Mouse (Mus musculus): ENCODE data around the gene Pde2a. TPM values are rescaled to one million over a fixed set of nuclear protein-coding genes. Genes with fewer than 3 reads are reported as not detected.

Pde2a gene
- 10.4 and 11.5 TPM in 2 replicates for polyA plus RNA-seq (2015; fragmentation: Nextera tagmentation; extraction: Ambion mirVana)

DNA sequence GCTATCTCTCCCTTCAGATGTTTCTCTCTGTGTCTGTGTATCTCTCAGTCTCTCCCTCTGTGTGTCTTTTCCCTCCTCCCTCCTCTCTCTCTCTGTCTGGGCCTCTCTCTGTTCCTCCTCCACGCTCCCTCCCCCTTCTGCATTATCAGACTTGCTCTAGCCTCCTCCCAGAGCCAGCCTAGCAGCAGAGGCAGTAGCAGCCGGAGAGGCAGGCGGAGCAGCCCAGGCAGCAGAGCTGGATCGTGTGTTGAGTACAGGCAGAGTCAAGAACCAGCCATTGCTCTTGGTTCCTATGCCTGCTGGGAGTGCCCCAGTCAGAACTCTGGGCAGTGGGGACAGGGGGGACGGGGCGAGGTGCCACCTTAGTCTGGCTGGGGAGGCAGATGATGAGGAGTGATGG lies at the start of gene Pde2a:
Gene Pde2a, plus strand, starts transcription at position 163 of the 400 bp plus-strand sequence.
- H3K27me3 ChIP-seq (replicated peaks): peaks cover 91% of the 10 kb centered on the region
- H3K9ac ChIP-seq: no peak within 1 kb of the TSS
- H3K9me3 ChIP-seq: no peaks in the 10 kb centered on the region
- no peak within 1 kb of the TSS for H3K4me3 ChIP-seq
- ATAC-seq (ENCODE audit: extremely low read depth, insufficient number of reproducible peaks, low FRiP score, low TSS enrichment): no peak
- no peak within 1 kb of the TSS for H3K27ac ChIP-seq (replicated peaks)
- no peak within 1 kb of the TSS for H3K4me2 ChIP-seq
- no peaks in the 10 kb centered on the region for H3K36me3 ChIP-seq
- H3K4me1 ChIP-seq: no peaks in the 10 kb centered on the region
- 16% methylated on average over 6 of the region's 6 CpGs for WGBS

DNA sequence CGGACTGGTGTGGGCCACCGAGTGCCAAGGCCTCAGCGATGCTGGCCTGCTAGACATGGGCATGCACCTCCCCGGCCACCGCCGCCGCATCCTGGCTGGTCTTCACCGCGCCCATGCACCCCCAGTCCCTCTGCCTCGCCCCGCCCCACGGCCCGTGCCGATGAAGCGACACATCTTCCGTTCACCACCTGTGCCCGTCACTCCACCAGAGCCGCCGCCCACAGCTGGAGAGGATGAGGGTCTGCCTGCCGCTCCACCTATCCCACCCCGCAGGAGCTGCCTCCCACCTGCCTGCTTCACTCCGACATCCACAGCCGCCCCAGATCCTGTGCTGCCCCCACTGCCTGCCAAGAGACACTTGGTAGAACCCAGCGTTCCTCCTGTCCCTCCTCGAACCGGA lies 48.4 kb upstream of the Pde2a start:
- Histone ChIP-seq H3K36me3 (no peaks in the 10 kb centered on the region), H3K9ac (no peak overlapping the region), H3K27me3 (replicated peaks) (peaks cover 13% of the 10 kb centered on the region; the same call in 1 of the 2 replicates), H3K4me3 (no peak overlapping the region), H3K9me3 (0 out of 2 replicates have a peak, but pooled peaks cover 4% of the 10 kb centered on the region), H3K4me1 (peaks cover 13% of the 10 kb centered on the region), H3K4me2 (no peak overlapping the region), H3K27ac (replicated peaks) (no peak overlapping the region)
- no peak for ATAC-seq (ENCODE audit: extremely low read depth, insufficient number of reproducible peaks, low FRiP score, low TSS enrichment)
- 74% methylated on average over 26 of the region's 26 CpGs for WGBS

DNA sequence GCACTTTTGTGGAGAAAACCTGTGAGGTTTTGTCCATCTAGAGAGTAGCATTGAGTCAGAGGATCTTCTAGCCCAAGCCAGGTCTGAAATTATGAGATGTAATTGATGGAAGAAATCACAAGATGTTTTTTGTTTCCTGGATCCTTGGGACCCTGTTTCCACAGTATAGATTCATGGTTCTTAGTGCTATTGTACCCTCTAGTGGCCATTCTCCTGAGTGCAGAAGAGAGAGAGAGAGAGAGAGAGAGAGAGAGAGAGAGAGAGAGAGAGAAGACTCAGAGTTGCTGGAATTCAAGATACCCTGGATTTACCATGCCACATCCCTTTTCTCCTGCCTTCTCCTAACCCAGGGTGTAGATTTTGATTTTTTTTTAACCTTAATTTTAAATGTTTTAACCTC lies 47.3 kb upstream of the Pde2a start:
- no peak overlapping the region for H3K27ac ChIP-seq (replicated peaks)
- H3K4me1 ChIP-seq: peaks cover 22% of the 10 kb centered on the region
- H3K36me3 ChIP-seq: no peaks in the 10 kb centered on the region
- no peak overlapping the region for H3K9ac ChIP-seq
- peaks cover 13% of the 10 kb centered on the region; the same call in 1 of the 2 replicates for H3K27me3 ChIP-seq (replicated peaks)
- no peak overlapping the region for H3K4me2 ChIP-seq
- H3K4me3 ChIP-seq: no peak overlapping the region
- 0 out of 2 replicates have a peak, but pooled peaks cover 4% of the 10 kb centered on the region for H3K9me3 ChIP-seq
- 0 out of 2 replicates have a peak, but pooled peaks have one; percentile 37 for ATAC-seq (ENCODE audit: extremely low read depth, insufficient number of reproducible peaks, low FRiP score, low TSS enrichment)

DNA sequence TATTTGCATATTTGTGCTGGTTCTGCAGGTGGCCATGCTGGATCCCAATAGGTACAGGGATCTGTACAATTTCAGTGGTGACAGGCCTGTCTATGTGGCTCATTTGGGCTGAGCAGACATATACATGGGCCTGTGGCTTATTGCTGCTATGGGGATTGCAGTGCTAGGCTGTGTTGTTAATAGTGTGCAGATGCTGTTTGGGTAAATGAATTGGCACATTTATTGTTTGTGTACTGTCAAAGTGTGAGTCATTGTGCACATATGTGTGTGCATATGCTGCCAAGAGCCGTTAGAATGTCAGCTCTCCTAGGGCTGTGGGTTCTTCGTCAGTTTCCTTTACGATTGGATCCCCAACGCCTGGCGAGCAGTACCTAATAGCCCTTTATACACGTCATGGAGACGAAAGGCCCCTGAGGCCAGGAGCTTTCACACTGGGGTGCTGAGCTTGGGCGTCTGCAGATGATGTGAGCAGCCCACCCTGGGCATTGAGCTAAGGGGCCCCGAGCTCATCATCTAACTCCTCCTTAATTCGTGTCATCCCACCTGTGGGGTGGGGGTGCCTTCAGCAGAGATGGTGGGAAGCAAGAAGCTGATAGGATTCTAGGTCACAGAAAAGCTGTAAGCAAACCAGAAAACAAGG lies 44.7 kb upstream of the Pde2a start:
- no peaks in the 10 kb centered on the region for H3K9me3 ChIP-seq
- no peak overlapping the region for H3K27ac ChIP-seq (replicated peaks)
- WGBS: 72% methylated on average over 10 of the region's 10 CpGs

DNA sequence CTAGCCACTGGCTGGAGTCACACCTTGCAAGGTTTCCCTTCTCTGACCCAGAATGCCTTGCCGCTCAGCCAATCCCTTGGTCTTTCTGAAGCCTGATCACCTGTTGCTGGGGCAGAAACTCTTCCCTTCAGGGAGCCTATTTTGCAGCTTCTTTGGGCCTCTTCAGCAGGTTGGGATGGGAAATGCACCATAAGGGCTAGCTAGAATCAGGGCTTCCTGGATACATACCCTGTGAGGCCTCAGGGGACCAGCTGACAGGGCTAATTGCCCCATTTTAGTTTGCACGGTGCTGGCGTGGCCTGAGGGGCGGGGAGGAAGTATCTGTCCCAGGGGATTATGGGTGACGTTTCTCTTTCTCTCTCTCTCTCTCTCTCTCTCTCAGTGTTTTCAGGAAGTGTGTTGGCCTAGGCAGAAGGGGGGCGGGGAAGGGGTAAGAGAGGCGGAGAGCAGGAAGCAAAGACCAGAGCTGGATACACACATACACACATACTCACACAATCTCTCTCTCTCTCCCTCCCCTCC lies 43.7 kb upstream of the Pde2a start:
- WGBS: 34% methylated on average over 6 of the region's 7 CpGs
- no peaks in the 10 kb centered on the region for H3K9me3 ChIP-seq
- ATAC-seq (ENCODE audit: extremely low read depth, insufficient number of reproducible peaks, low FRiP score, low TSS enrichment): 0 out of 2 replicates have a peak, but pooled peaks have one; percentile 29
- H3K27ac ChIP-seq (replicated peaks): peak overlapping the region; percentile 78
- peak overlapping the region; percentile 65 for H3K4me2 ChIP-seq
- H3K9ac ChIP-seq: peak overlapping the region; percentile 77
- H3K4me1 ChIP-seq: peaks cover 31% of the 10 kb centered on the region
- peaks cover 8% of the 10 kb centered on the region; the same call in 1 of the 2 replicates for H3K27me3 ChIP-seq (replicated peaks)
- no peaks in the 10 kb centered on the region for H3K36me3 ChIP-seq
- peak overlapping the region; percentile 40 for H3K4me3 ChIP-seq

More for the DNA sequence above, 44.7 kb upstream of the Pde2a start:
- Histone ChIP-seq H3K4me3 (no peak overlapping the region), H3K27me3 (replicated peaks) (peaks cover 13% of the 10 kb centered on the region; the same call in 1 of the 2 replicates), H3K9ac (no peak overlapping the region; the same call in 1 of the 2 replicates), H3K4me2 (no peak overlapping the region), H3K4me1 (peaks cover 31% of the 10 kb centered on the region), H3K36me3 (no peaks in the 10 kb centered on the region)
- no peak for ATAC-seq (ENCODE audit: extremely low read depth, insufficient number of reproducible peaks, low FRiP score, low TSS enrichment)

DNA sequence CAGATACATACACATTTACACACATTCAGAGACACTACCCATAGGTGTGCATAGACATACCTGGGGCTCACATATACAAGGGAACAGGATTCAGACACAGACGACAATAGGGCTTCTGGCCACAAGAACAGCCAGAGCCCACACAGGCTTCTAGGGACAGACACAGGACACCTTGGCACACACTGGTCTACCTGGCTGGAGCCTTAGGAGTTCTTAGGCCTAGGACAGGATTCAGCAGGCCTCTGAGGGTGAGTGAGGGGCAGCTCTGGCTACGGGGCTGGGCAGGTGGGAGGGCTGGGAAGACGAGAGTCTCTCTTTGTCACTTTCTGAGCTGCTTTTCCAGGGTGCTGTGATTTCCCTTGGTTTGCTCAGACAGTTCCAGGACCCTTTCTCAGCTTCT lies 43.2 kb upstream of the Pde2a start:
- peaks cover 3% of the 10 kb centered on the region; the same call in 1 of the 2 replicates for H3K27me3 ChIP-seq (replicated peaks)
- peak overlapping the region; percentile 40 for H3K4me3 ChIP-seq
- H3K4me2 ChIP-seq: peak overlapping the region; percentile 65
- H3K9me3 ChIP-seq: no peaks in the 10 kb centered on the region
- 54% methylated on average over 3 of the region's 3 CpGs for WGBS
- H3K27ac ChIP-seq (replicated peaks): peak overlapping the region; percentile 78
- H3K36me3 ChIP-seq: no peaks in the 10 kb centered on the region
- peaks cover 31% of the 10 kb centered on the region for H3K4me1 ChIP-seq
- ATAC-seq (ENCODE audit: extremely low read depth, insufficient number of reproducible peaks, low FRiP score, low TSS enrichment): no peak
- H3K9ac ChIP-seq: peak overlapping the region; percentile 77

DNA sequence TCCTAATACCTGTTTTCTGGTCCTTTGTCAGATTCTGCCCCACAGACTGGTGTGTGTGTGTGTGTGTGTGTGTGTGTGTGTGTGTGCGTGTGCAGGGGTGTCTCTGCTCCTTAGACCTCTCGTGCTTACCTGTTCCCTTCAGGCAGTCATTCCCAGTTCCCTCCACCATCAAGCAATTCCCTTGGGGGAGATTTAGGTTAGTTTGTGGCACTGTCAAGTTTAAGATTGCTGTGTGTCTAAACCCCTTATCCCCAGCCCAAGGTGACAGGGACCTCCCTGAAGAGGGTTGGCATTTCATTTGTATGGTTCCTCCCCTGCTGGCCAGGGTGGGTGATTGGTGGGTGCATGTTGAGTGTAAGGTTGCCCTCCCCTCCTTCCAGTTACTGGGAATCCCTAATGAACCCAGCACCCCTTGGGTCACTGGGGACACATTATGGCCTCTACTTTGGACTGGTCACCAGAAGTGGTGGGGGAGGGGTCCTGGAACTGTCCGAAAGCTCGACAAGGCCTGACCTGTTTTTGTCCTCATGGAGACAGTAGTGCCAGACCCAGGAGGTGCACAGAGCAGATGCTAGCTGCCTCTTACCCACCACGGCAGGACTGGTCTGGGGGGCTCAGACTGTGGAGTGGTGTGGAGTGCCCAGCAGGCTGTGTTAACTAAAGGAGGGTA lies 42.6 kb upstream of the Pde2a start:
- no peaks in the 10 kb centered on the region for H3K9me3 ChIP-seq
- H3K9ac ChIP-seq: peak overlapping the region; percentile 77
- peak overlapping the region; percentile 78 for H3K27ac ChIP-seq (replicated peaks)
- H3K36me3 ChIP-seq: no peaks in the 10 kb centered on the region
- H3K4me2 ChIP-seq: peak overlapping the region; percentile 65
- no peak for ATAC-seq (ENCODE audit: extremely low read depth, insufficient number of reproducible peaks, low FRiP score, low TSS enrichment)
- WGBS: 49% methylated on average over 5 of the region's 5 CpGs
- H3K4me1 ChIP-seq: peaks cover 33% of the 10 kb centered on the region
- H3K27me3 ChIP-seq (replicated peaks): no peaks in the 10 kb centered on the region
- H3K4me3 ChIP-seq: peak overlapping the region; percentile 40

DNA sequence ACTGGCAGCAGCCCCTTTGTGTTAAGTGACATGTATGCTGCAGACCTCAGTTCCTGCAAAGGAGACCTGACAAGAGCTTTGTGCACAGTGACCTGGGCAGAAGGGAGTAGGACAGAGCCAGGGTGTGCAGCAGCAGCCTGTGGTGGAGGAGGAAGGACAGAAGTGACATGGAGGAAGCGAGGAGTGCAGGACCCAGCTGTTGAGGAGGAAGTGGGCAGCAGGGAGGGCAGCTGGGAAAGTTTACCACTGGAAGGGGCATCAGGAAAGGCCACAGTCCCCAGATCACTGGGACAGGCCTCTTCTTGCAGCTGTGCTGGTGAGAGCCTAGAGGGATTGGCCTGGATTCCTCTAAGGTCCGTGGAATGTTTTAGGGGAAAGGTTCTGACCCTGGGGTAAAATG lies 41.8 kb upstream of the Pde2a start:
- Histone ChIP-seq H3K4me1 (peaks cover 41% of the 10 kb centered on the region), H3K27me3 (replicated peaks) (no peaks in the 10 kb centered on the region), H3K4me2 (peak overlapping the region; percentile 65), H3K36me3 (no peaks in the 10 kb centered on the region), H3K27ac (replicated peaks) (peak overlapping the region; percentile 78), H3K9ac (peak overlapping the region; percentile 77), H3K4me3 (no peak overlapping the region), H3K9me3 (no peaks in the 10 kb centered on the region)
- WGBS: 68% methylated on average over 2 of the region's 2 CpGs
- ATAC-seq (ENCODE audit: extremely low read depth, insufficient number of reproducible peaks, low FRiP score, low TSS enrichment): no peak

DNA sequence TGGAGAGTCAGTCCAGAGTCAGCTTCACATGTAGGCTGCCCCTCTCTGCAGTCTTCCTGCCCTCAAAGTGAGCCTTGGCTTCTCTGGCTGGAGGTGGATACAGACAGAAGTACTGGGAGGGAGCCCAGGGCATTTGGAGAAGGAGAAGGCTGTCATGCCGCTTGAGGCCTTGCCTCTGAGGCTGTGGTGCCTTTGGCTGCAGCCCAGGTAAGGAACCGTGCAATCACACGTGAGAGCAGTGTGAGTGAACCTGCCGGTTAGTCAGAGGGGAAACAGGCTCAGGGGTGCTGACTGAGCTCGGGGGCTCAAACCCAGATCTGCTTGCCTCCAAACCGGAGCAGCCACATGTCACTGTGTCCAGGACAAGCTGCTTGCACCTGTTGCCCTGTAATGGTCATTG lies 40.0 kb upstream of the Pde2a start:
- H3K36me3 ChIP-seq: no peaks in the 10 kb centered on the region
- H3K4me3 ChIP-seq: no peak overlapping the region
- H3K9ac ChIP-seq: no peak overlapping the region
- no peak overlapping the region for H3K4me2 ChIP-seq
- no peak overlapping the region for H3K27ac ChIP-seq (replicated peaks)
- WGBS: 81% methylated on average over 6 of the region's 6 CpGs
- peaks cover 59% of the 10 kb centered on the region for H3K4me1 ChIP-seq
- no peak for ATAC-seq (ENCODE audit: extremely low read depth, insufficient number of reproducible peaks, low FRiP score, low TSS enrichment)
- no peaks in the 10 kb centered on the region for H3K27me3 ChIP-seq (replicated peaks)
- no peaks in the 10 kb centered on the region for H3K9me3 ChIP-seq

DNA sequence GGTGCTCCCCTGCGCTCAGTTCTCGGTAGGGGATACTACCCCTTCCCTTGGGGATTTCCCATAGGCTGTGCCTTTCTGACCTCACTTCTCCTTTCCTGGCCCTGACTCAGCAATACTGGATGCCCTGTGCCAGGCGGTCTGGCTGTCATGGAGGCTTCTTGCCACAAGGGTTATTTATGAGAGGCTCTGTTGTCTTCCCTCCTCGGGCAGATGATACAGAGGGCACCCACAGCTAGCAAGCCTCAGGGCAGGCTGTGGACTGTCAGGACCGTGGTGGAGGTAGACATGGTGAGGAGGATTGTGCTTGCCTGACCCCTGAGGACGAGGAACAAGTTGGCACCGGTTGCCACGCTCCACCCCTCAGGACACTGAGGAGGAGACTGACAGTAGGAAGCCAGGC lies 39.1 kb upstream of the Pde2a start:
- no peak for ATAC-seq (ENCODE audit: extremely low read depth, insufficient number of reproducible peaks, low FRiP score, low TSS enrichment)
- Histone ChIP-seq H3K4me3 (no peak overlapping the region), H3K36me3 (peaks cover 6% of the 10 kb centered on the region; the same call in 1 of the 2 replicates), H3K4me1 (peaks cover 55% of the 10 kb centered on the region), H3K27ac (replicated peaks) (no peak overlapping the region), H3K4me2 (no peak overlapping the region), H3K9me3 (no peaks in the 10 kb centered on the region), H3K27me3 (replicated peaks) (no peaks in the 10 kb centered on the region), H3K9ac (no peak overlapping the region)
- 63% methylated on average over 8 of the region's 8 CpGs for WGBS

DNA sequence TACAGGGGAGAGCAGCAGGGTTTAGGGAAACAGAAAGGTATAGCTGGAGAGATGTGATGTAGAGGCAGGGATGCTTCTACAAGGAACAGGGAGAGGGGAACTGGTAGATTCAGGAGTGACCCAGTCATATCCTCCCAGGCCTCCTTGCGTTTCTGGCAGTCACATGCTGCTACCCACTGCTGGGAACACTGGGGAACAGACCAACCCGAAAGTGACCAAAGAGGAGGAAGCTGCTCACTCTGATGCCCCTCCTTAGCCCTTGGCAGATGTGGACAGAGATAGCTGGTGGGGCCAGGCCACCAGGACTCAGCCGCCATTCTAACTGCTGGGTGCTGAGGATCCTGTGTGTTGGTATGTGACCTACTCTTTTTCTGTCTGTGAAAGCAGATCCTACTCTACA lies 37.7 kb upstream of the Pde2a start:
- no peak for ATAC-seq (ENCODE audit: extremely low read depth, insufficient number of reproducible peaks, low FRiP score, low TSS enrichment)
- H3K4me1 ChIP-seq: peaks cover 44% of the 10 kb centered on the region
- H3K27me3 ChIP-seq (replicated peaks): 0 out of 2 replicates have a peak, but pooled peaks cover 4% of the 10 kb centered on the region
- no peak overlapping the region for H3K27ac ChIP-seq (replicated peaks)
- peaks cover 20% of the 10 kb centered on the region for H3K36me3 ChIP-seq
- no peak overlapping the region for H3K9ac ChIP-seq
- H3K4me3 ChIP-seq: no peak overlapping the region
- no peaks in the 10 kb centered on the region for H3K9me3 ChIP-seq
- no peak overlapping the region for H3K4me2 ChIP-seq
- WGBS: 63% methylated on average over 3 of the region's 3 CpGs

All from heart, embryonic 13.5 days (tissue).